Mouse (Mus musculus) CH12.LX (cell line): ENCODE data around the gene Cxcl5. TPM values are rescaled to one million over a fixed set of nuclear protein-coding genes. Genes with fewer than 3 reads are reported as not detected.

Experiments used
- DNase-seq: peaks from one replicate; pipeline ENCODE4 v3.0.0-alpha.2; 2013; ENCODE audit errors: extremely low read depth
- H3K27ac ChIP-seq: 2 replicates; pipeline ENCODE4 v1.5.1; 2012; ENCODE audit warnings: low read depth, mild to moderate bottlenecking, control low read depth, moderate library complexity; ENCODE audit not compliant: insufficient read depth
- H3K27me3 ChIP-seq: replicated peaks from 2 replicates; pipeline ENCODE3; 2012; ENCODE audit warnings: inconsistent platforms
- H3K36me3 ChIP-seq, 2 experiments: replicated peaks in 1 of 2; 2 replicates each; pipeline versions ENCODE3 to v1.6.1; 2012; ENCODE audit warnings: inconsistent platforms in 1 of 2, low read length in 1 of 2, mild to moderate bottlenecking in 1 of 2, mixed read lengths in 1 of 2, moderate library complexity in 1 of 2; ENCODE audit not compliant: control insufficient read depth in 1 of 2, insufficient read depth in 1 of 2
- H3K4me1 ChIP-seq, 2 experiments: 2 replicates each; pipeline ENCODE4 v1.6.1; 2012; ENCODE audit warnings: inconsistent platforms in 1 of 2, moderate library complexity in 1 of 2; ENCODE audit not compliant: insufficient read depth in 2 of 2, control insufficient read depth in 1 of 2
- H3K4me2 ChIP-seq: 2 replicates; pipeline ENCODE4 v1.6.1; 2012; ENCODE audit warnings: low read depth, mild to moderate bottlenecking, control low read depth; ENCODE audit not compliant: poor library complexity, insufficient read depth, severe bottlenecking
- H3K4me3 ChIP-seq, 3 experiments: fragments of 150-350 bp in 1 of 3; sonication (generic) in 1 of 3; replicated peaks in 1 of 3; 2 replicates each; pipeline versions ENCODE3 to v1.5.1; 2011 to 2012; ENCODE audit warnings: low read depth in 2 of 3, low read length in 2 of 3, mild to moderate bottlenecking in 2 of 3, moderate library complexity in 2 of 3, control low read depth in 1 of 3, improper control_type of control experiment in 1 of 3, inconsistent platforms in 1 of 3, mixed read lengths in 1 of 3; ENCODE audit not compliant: poor library complexity in 1 of 3
- H3K79me2 ChIP-seq: replicated peaks from 2 replicates; pipeline ENCODE4 v1.6.1; 2012; ENCODE audit warnings: mild to moderate bottlenecking, moderate library complexity; ENCODE audit not compliant: control insufficient read depth, poor library complexity, insufficient read depth, severe bottlenecking; ENCODE audit errors: extremely low read depth
- H3K9ac ChIP-seq: 2 replicates; pipeline ENCODE4 v1.6.1; 2012; ENCODE audit warnings: low read depth, mild to moderate bottlenecking, control low read depth, moderate library complexity; ENCODE audit not compliant: insufficient read depth
- H3K9me3 ChIP-seq: replicated peaks from 2 replicates; pipeline ENCODE3; 2012; ENCODE audit warnings: low read length, inconsistent platforms, mixed read lengths
- CTCF ChIP-seq, 2 experiments: IDR thresholded peaks in 1 of 2; conservative IDR thresholded peaks in 1 of 2; 2 replicates each; pipeline ENCODE4 v1.5.1; 2011 to 2012; ENCODE audit warnings: low read depth in 2 of 2, low read length in 2 of 2, improper control_type of control experiment in 1 of 2, inconsistent platforms in 1 of 2, mild to moderate bottlenecking in 1 of 2, moderate library complexity in 1 of 2
- E2F4 ChIP-seq: IDR thresholded peaks from 2 replicates; pipeline ENCODE4 v1.6.1; 2011; ENCODE audit warnings: low read depth, low read length, improper control_type of control experiment; ENCODE audit not compliant: insufficient replicate concordance
- ELF1 ChIP-seq: IDR thresholded peaks from 2 replicates; pipeline ENCODE4 v1.6.1; 2014; ENCODE audit warnings: low read depth, mild to moderate bottlenecking, inconsistent platforms, low read length, improper control_type of control experiment
- GABPA ChIP-seq: IDR thresholded peaks from 2 replicates; pipeline ENCODE4 v1.6.1; 2012; ENCODE audit warnings: low read depth, low read length, improper control_type of control experiment, inconsistent platforms; ENCODE audit not compliant: insufficient replicate concordance
- JUND ChIP-seq: conservative IDR thresholded peaks from 2 replicates; pipeline ENCODE4 v1.6.1; 2011; ENCODE audit warnings: low read depth, low read length, improper control_type of control experiment
- KAT2A ChIP-seq: IDR thresholded peaks from 2 replicates; pipeline ENCODE4 v1.6.1; 2012; ENCODE audit warnings: low read length, improper control_type of control experiment, inconsistent platforms; ENCODE audit not compliant: insufficient replicate concordance
- MAFK ChIP-seq: IDR thresholded peaks from 2 replicates; pipeline ENCODE4 v1.6.1; 2011; ENCODE audit warnings: low read length, improper control_type of control experiment; ENCODE audit not compliant: insufficient replicate concordance
- MAZ ChIP-seq: IDR thresholded peaks from 2 replicates; pipeline ENCODE4 v1.6.1; 2012; ENCODE audit warnings: low read depth, mild to moderate bottlenecking, inconsistent platforms, low read length, improper control_type of control experiment, moderate library complexity
- NRF1 ChIP-seq: IDR thresholded peaks from 2 replicates; pipeline ENCODE4 v1.6.1; 2014; ENCODE audit warnings: low read depth, mild to moderate bottlenecking, inconsistent platforms, low read length, improper control_type of control experiment, moderate library complexity
- PAX5 ChIP-seq: IDR thresholded peaks from 2 replicates; pipeline ENCODE4 v1.6.1; 2012; ENCODE audit warnings: low read length, inconsistent platforms, mixed read lengths
- RAD21 ChIP-seq: IDR thresholded peaks from 2 replicates; pipeline ENCODE4 v1.6.1; 2011; ENCODE audit warnings: low read depth, mild to moderate bottlenecking, low read length, improper control_type of control experiment, moderate library complexity
- RCOR1 ChIP-seq: conservative IDR thresholded peaks from 2 replicates; pipeline ENCODE4 v1.6.1; 2012; ENCODE audit warnings: low read depth, mild to moderate bottlenecking, inconsistent platforms, low read length, improper control_type of control experiment
- SMC3 ChIP-seq: IDR thresholded peaks from 2 replicates; pipeline ENCODE4 v1.6.1; 2011; ENCODE audit warnings: low read depth, low read length, improper control_type of control experiment
- TBP ChIP-seq: conservative IDR thresholded peaks from 2 replicates; pipeline ENCODE4 v1.6.1; 2011; ENCODE audit warnings: low read depth, low read length, improper control_type of control experiment
- ZC3H11A ChIP-seq: IDR thresholded peaks from 2 replicates; pipeline ENCODE4 v1.6.1; 2012; ENCODE audit warnings: low read depth, mild to moderate bottlenecking, inconsistent platforms, low read length, improper control_type of control experiment
- ZNF384 ChIP-seq: IDR thresholded peaks from 2 replicates; pipeline ENCODE4 v1.6.1; 2012; ENCODE audit warnings: low read depth, low read length, improper control_type of control experiment, inconsistent platforms
- dilution Hi-C: fragments of 300-500 bp; cut with MboI; formaldehyde crosslinking; loops from 2 replicates; pipeline ENCODE4 v1.14.3; 2020; ENCODE audit warnings: low sequenced_read_pairs; ENCODE audit not compliant: extremely low pct_unique_long_range_greater_than_20kb, extremely low pct_ligation_motif_present
- in situ Hi-C: fragments of 300-500 bp; cut with MboI; formaldehyde crosslinking; loops from 3 replicates; pipeline ENCODE4 v1.14.3; 2019; ENCODE audit warnings: low sequenced_read_pairs, low pct_ligation_motif_present, low pct_unique_long_range_greater_than_20kb, mixed read lengths
- polyA plus RNA-seq: library from polyadenylated mRNA; unstranded; fragments of >175 nt; gene quantifications from 2 replicates; pipeline ENCODE4 v1.2.1, GENCODE M21; 2012; ENCODE audit warnings: low read depth; ENCODE audit not compliant: insufficient read length
- total RNA-seq, 2 experiments: library from RNA; depleted of rRNA; stranded (reverse); fragments of 300-350 nt in 1 of 2; fragments of >200 nt in 1 of 2; gene quantifications; 2 replicates each; pipeline ENCODE4 v1.2.3; 2012 to 2014

The Cxcl5 gene
- total and polyA plus RNA-seq, 3 experiments, result not detected

- Histone ChIP-seq H3K9me3 (no peaks in the 10 kb centered on the region), H3K4me1 (peaks cover 0 to 4% of the 10 kb centered on the region in 2 experiments; a peak in 2 of 4 replicates), H3K27ac (no peak within 1 kb of the TSS), H3K36me3 (no peaks in the 10 kb centered on the region), H3K27me3 (no peaks in the 10 kb centered on the region), H3K79me2 (no peaks in the 10 kb centered on the region), H3K9ac (no peak within 1 kb of the TSS), H3K4me3 (no peak within 1 kb of the TSS), H3K4me2 (peak within 1 kb of the TSS; percentile 71)
- in situ Hi-C loops (loop anchor here (5.0 kb wide), 1 partner anchor 124 kb away; no protein-coding TSS in a partner anchor), dilution Hi-C loops (no loop called here)
- DNase-seq, result peak; percentile 38
- no peak for TF ChIP-seq TBP
- peak; percentile 78 for TF ChIP-seq SMC3
- no peak for TF ChIP-seq RCOR1
- no peak for TF ChIP-seq MAZ
- TF ChIP-seq KAT2A, result no peak
- peak; percentile 60 for TF ChIP-seq RAD21
- TF ChIP-seq CTCF (conservative IDR thresholded peaks at IDR 0.05 in 1 of 2, IDR thresholded peaks at IDR 0.05 in 1 of 2; ENCODE audit: low read depth in 2 of 2, low read length in 2 of 2), result peak in 1 of 2 experiments; percentile 70; a peak in 2 of 4 replicates
- no peak for TF ChIP-seq NRF1
- no peak for TF ChIP-seq JUND
- TF ChIP-seq ZC3H11A, result no peak; the same call in 1 of the 2 replicates
- TF ChIP-seq ELF1, result no peak
- no peak for TF ChIP-seq ZNF384
Measured at GRCm38 (mm10) chr5:90785659-90786588, 26.8 kb downstream of the Cxcl5 start, which contains the start of gene Cxcl3. Cxcl3 (plus strand) TSS chr5:90786103.

GRCm38 (mm10) chr5:90788114-90788513 lies 29.0 kb downstream of the Cxcl5 start:
- Histone ChIP-seq H3K4me1 (peaks cover 0 to 4% of the 10 kb centered on the region in 2 experiments; a peak in 2 of 4 replicates), H3K4me3 (no peak overlapping the region), H3K4me2 (no peak overlapping the region), H3K9me3 (no peaks in the 10 kb centered on the region), H3K79me2 (no peaks in the 10 kb centered on the region), H3K9ac (no peak overlapping the region), H3K36me3 (no peaks in the 10 kb centered on the region), H3K27ac (no peak overlapping the region), H3K27me3 (no peaks in the 10 kb centered on the region)
- TF ChIP-seq SMC3 (peak; percentile 74), GABPA (no peak), CTCF (conservative IDR thresholded peaks at IDR 0.05 in 1 of 2, IDR thresholded peaks at IDR 0.05 in 1 of 2; ENCODE audit: low read depth in 2 of 2, low read length in 2 of 2) (peak in 1 of 2 experiments; percentile 65; a peak in 3 of 4 replicates), E2F4 (0 out of 2 replicates have a peak, but pooled peaks have one; percentile 18), MAFK (peak; percentile 87), RAD21 (peak; percentile 65), PAX5 (no peak)
- DNase-seq, result peak; percentile 40
- in situ Hi-C loops, result loop anchor here (5.0 kb wide), 1 partner anchor 126 kb away; no protein-coding TSS in a partner anchor
- dilution Hi-C loops, result no loop called here
